Mouse (Mus musculus) heart, postnatal 0 days (tissue): ENCODE measurements around the gene Gsx1. TPM values are rescaled to one million over a fixed set of nuclear protein-coding genes. Genes with fewer than 3 reads are reported as not detected.
A peak's percentile ranks its signal among the peaks of the same experiment; 100 is the strongest.

Experiments
- ATAC-seq: fragments of 200-750 bp; cut with Nextera tagmentation; 2 replicates; pipeline ENCODE4 v1.8.0; 2017; ENCODE audit warnings: low read depth, moderate number of reproducible peaks, moderate library complexity; ENCODE audit not compliant: insufficient read depth
- DNase-seq: peaks from one replicate; pipeline ENCODE4 v3.0.0-alpha.2; 2016; ENCODE audit warnings: low spot score
- H3K27ac ChIP-seq: fragments of 300-500 bp; sonication (generic); 2 replicates; pipeline ENCODE4 v1.5.1; 2014; ENCODE audit warnings: low read depth, mild to moderate bottlenecking
- H3K27me3 ChIP-seq: fragments of 300-500 bp; sonication (generic); 2 replicates; pipeline ENCODE4 v1.6.1; 2014; ENCODE audit warnings: low read length, mixed read lengths; ENCODE audit not compliant: control insufficient read depth, insufficient read depth
- H3K36me3 ChIP-seq: fragments of 300-500 bp; sonication (generic); replicated peaks from 2 replicates; pipeline ENCODE4 v1.6.1; 2014; ENCODE audit warnings: low read length, mixed read lengths; ENCODE audit not compliant: control insufficient read depth, insufficient read depth
- H3K4me1 ChIP-seq: fragments of 300-500 bp; sonication (generic); 2 replicates; pipeline ENCODE4 v1.6.1; 2014; ENCODE audit warnings: antibody characterized with exemption; ENCODE audit not compliant: control insufficient read depth, insufficient read depth
- H3K4me2 ChIP-seq: fragments of 300-500 bp; sonication (generic); 2 replicates; pipeline ENCODE4 v1.6.1; 2014; ENCODE audit warnings: low read depth, mild to moderate bottlenecking, low read length, moderate library complexity
- H3K4me3 ChIP-seq: fragments of 300-500 bp; sonication (generic); 2 replicates; pipeline ENCODE4 v1.5.1; 2014; ENCODE audit warnings: low read depth, low read length
- H3K9ac ChIP-seq: fragments of 300-500 bp; sonication (generic); replicated peaks from 2 replicates; pipeline ENCODE4 v1.6.1; 2014; ENCODE audit warnings: low read depth, low read length, mixed read lengths
- H3K9me3 ChIP-seq: fragments of 300-500 bp; sonication (generic); replicated peaks from 2 replicates; pipeline ENCODE4 v1.6.1; 2016; ENCODE audit warnings: low read length; ENCODE audit not compliant: control insufficient read depth
- CTCF ChIP-seq: IDR thresholded peaks from 2 replicates; pipeline ENCODE4 v1.5.1; 2016; ENCODE audit warnings: antibody characterized with exemption, control low read depth, low read depth
- EP300 ChIP-seq: IDR thresholded peaks from 2 replicates; pipeline ENCODE4 v1.6.1; 2016; ENCODE audit warnings: antibody characterized with exemption, low read depth
- WGBS: fragments of 180-500 bp; shearing (Covaris S2); extraction: QIAGEN DNeasy Blood & Tissue Kit; methylation state at CpG from one replicate; pipeline ENCODE4 v1.1.7; 2014; 5-methylcytosine and 5-hydroxymethylcytosine counted together
- polyA plus RNA-seq: library from polyadenylated mRNA; unstranded; fragments of >200 nt; fragmentation: Nextera tagmentation; extraction: Ambion mirVana; gene quantifications from 2 replicates; pipeline ENCODE4 v1.2.1, GENCODE M21; 2015
- total RNA-seq: library from RNA; depleted of rRNA; stranded (reverse); fragments of >200 nt; gene quantifications from 2 replicates; pipeline ENCODE4 v1.2.3, GENCODE M21; 2014; ENCODE audit warnings: low replicate concordance

The Gsx1 gene
- total and polyA plus RNA-seq, 2 experiments from 2014 or later: not detected

DNA sequence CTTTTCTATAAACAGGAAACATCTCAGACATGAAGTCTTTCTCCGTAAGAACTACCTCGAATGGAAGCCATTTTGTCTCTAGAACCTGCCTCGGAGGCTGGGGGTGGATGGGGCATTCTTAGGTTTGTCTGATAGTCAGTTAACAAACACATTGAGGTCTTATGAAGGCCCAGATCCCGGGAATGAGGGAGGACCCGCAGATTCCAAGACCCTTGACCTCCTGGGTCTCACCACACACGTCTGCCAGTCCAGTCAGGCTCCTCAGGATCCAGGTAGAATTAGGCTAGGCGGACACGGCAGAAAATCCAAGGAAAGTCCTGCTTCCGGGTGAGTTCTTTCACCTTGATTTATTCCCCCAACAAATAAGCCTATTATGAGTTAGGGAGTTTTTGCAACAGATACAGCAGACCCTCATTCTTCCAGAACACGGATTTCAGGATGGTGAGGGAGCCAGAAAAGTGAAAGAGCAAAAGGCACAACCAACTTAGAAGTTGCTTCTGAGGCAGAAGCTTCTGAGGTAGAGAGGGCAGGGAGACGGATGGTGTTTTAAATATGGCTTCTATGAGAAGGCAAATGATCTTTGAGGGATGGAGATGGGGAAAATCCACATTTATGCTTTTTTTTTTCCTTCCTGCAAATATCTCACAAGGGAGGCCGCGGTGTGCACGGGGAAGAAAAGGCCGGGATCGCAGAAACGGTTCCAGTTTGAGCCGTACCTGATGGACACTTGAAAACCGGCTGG is 3.2 kb upstream of the Gsx1 start:
- Histone ChIP-seq H3K4me2 (peak overlapping the region; percentile 54), H3K9ac (no peak overlapping the region), H3K36me3 (no peaks in the 10 kb centered on the region), H3K4me1 (peaks cover 12% of the 10 kb centered on the region), H3K4me3 (peak overlapping the region; percentile 46), H3K9me3 (0 out of 2 replicates have a peak, but pooled peaks cover 6% of the 10 kb centered on the region), H3K27ac (no peak overlapping the region), H3K27me3 (peaks cover 59% of the 10 kb centered on the region)
- 8% methylated on average over 15 of the region's 19 CpGs for WGBS
- no peak for TF ChIP-seq EP300
- TF ChIP-seq CTCF: no peak
- ATAC-seq: no peak
- DNase-seq: no peak

DNA sequence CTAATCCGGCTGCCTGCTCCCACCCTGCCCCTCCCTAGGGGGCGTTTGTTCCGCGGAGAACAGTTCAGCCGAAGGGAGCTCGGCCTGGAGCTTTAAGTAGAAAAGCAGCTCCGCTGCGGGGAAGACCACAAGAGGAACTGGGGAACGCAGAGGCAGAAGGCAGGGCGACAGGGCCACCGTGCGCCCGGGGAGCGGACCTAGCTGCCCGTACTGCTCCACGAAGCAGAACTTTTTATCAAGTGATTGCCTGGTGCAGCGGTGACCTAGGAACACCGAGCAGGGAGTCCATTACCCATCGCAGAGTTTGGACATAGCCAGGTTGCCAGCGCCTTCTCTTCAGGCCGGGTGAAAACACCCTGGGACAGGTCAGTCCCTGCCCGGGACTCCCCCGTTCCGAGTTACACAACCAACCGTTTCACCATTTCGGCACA is 2.5 kb upstream of the Gsx1 start:
- Histone ChIP-seq H3K27ac (no peak overlapping the region), H3K4me3 (peak overlapping the region; percentile 46), H3K9ac (no peak overlapping the region), H3K4me2 (peak overlapping the region; percentile 54), H3K4me1 (peaks cover 12% of the 10 kb centered on the region), H3K36me3 (no peaks in the 10 kb centered on the region), H3K27me3 (peaks cover 66% of the 10 kb centered on the region), H3K9me3 (0 out of 2 replicates have a peak, but pooled peaks cover 6% of the 10 kb centered on the region)
- TF ChIP-seq EP300: no peak
- no peak; the same call in 1 of the 2 replicates for TF ChIP-seq CTCF
- no peak for ATAC-seq
- DNase-seq: no peak
- 2% methylated on average over 25 of the region's 26 CpGs for WGBS

DNA sequence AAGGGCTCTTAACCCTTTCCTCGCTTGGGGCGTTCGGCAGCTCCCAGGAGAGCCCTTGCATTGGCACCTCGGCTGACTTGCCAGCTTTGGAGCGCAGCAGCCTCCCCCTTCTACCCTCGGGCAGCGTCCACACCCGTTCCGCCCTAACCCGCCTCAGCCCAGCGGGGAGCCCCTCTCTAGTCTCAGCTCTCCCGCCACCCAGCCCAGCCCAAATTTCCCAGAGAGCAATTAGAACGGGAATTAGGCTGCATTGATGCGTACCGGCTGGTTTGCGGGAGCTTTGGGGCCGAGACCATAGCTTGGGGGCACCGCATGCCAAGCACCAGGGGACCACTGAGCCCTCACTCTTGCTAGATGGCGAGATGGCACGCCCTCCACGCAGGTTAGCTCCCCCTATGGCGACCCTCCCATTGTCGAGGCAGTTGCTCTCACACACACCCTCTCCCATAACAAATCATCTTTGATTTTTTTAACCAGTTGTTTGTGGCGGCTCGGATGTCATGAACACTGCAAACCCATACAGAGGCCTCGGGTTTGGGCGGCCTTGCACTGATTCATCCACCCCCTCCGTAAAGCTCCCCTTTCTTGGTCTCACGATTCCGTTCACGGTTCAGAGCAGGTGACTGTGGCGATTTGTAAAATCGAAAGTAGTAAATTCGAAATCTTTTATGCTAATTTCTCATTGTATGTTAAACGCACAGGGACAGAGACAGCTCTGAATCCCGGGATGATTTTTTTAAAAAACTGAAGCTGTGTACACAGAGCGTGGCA is 1.5 kb upstream of the Gsx1 start:
- 0 out of 2 replicates have a peak, but pooled peaks cover 6% of the 10 kb centered on the region for H3K9me3 ChIP-seq
- ATAC-seq: no peak
- TF ChIP-seq EP300 (no peak), CTCF (no peak)
- H3K4me1 ChIP-seq: peaks cover 12% of the 10 kb centered on the region
- WGBS: 1% methylated on average over 37 of the region's 37 CpGs
- DNase-seq: no peak
- no peak overlapping the region for H3K27ac ChIP-seq
- peak overlapping the region; percentile 54 for H3K4me2 ChIP-seq
- H3K27me3 ChIP-seq: peaks cover 75% of the 10 kb centered on the region
- H3K4me3 ChIP-seq: peak overlapping the region; percentile 46
- no peak overlapping the region for H3K9ac ChIP-seq
- no peaks in the 10 kb centered on the region for H3K36me3 ChIP-seq

DNA sequence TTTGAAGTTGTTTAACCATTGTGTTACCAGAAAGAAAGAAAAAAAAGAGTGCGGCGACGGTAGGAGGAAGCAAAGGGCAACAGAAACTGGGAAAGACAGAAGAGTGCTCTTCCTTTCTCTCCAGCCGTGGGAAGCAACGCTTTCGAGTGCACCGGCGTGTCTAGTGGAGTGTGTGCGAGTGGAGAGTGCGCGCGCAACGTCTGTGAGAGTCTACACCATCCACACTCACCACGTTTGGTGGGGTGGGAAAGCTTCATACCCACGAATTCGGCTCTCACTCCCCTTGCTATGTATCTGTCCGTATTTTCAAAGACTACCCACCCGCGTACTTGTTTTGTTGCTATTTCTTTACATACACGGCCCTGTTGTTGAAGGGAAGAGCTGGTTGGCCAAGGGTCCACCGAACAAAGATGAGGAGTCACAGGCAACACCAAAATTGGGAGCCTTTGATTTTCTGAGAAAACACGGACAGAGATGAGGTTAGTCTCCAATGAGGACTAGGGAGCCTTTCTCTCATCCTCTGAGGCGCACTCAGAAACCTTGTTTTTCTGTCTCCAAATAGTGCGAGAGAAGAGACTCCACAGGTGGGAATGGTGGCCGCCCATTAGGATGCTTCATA is 835 bp upstream of the Gsx1 start:
- Histone ChIP-seq H3K27me3 (peaks cover 82% of the 10 kb centered on the region), H3K4me2 (peak overlapping the region; percentile 54), H3K4me1 (peaks cover 12% of the 10 kb centered on the region), H3K27ac (no peak overlapping the region), H3K4me3 (peak overlapping the region; percentile 46), H3K36me3 (no peaks in the 10 kb centered on the region), H3K9me3 (0 out of 2 replicates have a peak, but pooled peaks cover 6% of the 10 kb centered on the region), H3K9ac (no peak overlapping the region)
- no peak for TF ChIP-seq CTCF
- TF ChIP-seq EP300: no peak
- 4% methylated on average over 25 of the region's 25 CpGs for WGBS
- ATAC-seq: no peak
- no peak for DNase-seq

DNA sequence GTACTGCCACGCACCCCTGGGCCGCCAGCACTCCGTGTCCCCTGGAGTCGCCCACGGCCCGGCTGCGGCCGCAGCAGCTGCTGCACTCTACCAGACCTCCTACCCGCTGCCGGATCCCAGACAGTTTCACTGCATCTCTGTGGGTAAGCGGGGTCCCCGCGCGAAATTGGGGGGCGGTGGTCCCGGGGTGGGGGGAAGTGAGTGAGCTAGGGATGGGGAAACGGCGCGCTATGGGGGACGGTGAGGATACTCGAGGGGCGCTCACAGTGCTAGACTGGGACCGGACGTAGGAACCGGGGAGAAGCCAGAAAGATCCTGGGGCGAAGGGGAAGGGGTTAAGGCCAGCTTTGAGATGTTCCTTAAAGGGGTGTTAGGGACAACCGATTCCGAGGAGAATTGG is 660 bp downstream of the Gsx1 start:
- Histone ChIP-seq H3K4me3 (peak overlapping the region; percentile 37), H3K4me1 (peaks cover 12% of the 10 kb centered on the region), H3K9ac (no peak overlapping the region), H3K9me3 (no peaks in the 10 kb centered on the region), H3K4me2 (peak overlapping the region; percentile 51), H3K36me3 (no peaks in the 10 kb centered on the region), H3K27ac (no peak overlapping the region), H3K27me3 (peaks cover 95% of the 10 kb centered on the region)
- 2% methylated on average over 28 of the region's 28 CpGs for WGBS
- no peak for ATAC-seq
- no peak for DNase-seq
- TF ChIP-seq EP300 (no peak), CTCF (no peak)
